Mouse (Mus musculus) embryonic facial prominence, embryonic 15.5 days (tissue): ENCODE data around the gene Rbck1. TPM values are rescaled to one million over a fixed set of nuclear protein-coding genes. Genes with fewer than 3 reads are reported as not detected.
A peak's percentile ranks its signal among the peaks of the same experiment; 100 is the strongest.

Source experiments
- ATAC-seq: fragments of 200-750 bp; cut with Nextera tagmentation; 2 replicates; pipeline ENCODE4 v1.8.0; 2017; ENCODE audit warnings: low read depth, moderate TSS enrichment; ENCODE audit not compliant: insufficient number of reproducible peaks, low FRiP score, low TSS enrichment
- H3K27ac ChIP-seq: fragments of 300-500 bp; sonication (generic); replicated peaks from 2 replicates; pipeline ENCODE4 v1.5.1; 2015; ENCODE audit warnings: mild to moderate bottlenecking, inconsistent platforms
- H3K27me3 ChIP-seq: fragments of 300-500 bp; sonication (generic); 2 replicates; pipeline ENCODE4 v1.6.1; 2015; ENCODE audit warnings: inconsistent platforms
- H3K36me3 ChIP-seq: fragments of 300-500 bp; sonication (generic); 2 replicates; pipeline ENCODE4 v1.6.1; 2015; ENCODE audit warnings: mild to moderate bottlenecking, inconsistent platforms
- H3K4me1 ChIP-seq: fragments of 300-500 bp; sonication (generic); 2 replicates; pipeline ENCODE4 v1.6.1; 2015; ENCODE audit warnings: inconsistent platforms
- H3K4me2 ChIP-seq: fragments of 300-500 bp; sonication (generic); replicated peaks from 2 replicates; pipeline ENCODE4 v1.6.1; 2015; ENCODE audit warnings: mild to moderate bottlenecking, inconsistent platforms
- H3K4me3 ChIP-seq: fragments of 300-500 bp; sonication (generic); replicated peaks from 2 replicates; pipeline ENCODE4 v1.5.1; 2015; ENCODE audit warnings: mild to moderate bottlenecking, inconsistent platforms
- H3K9ac ChIP-seq: fragments of 300-500 bp; sonication (generic); 2 replicates; pipeline ENCODE4 v1.6.1; 2015; ENCODE audit warnings: inconsistent platforms
- H3K9me3 ChIP-seq: fragments of 300-500 bp; sonication (generic); replicated peaks from 2 replicates; pipeline ENCODE4 v1.6.1; 2016; ENCODE audit warnings: inconsistent platforms
- WGBS: fragments of 180-500 bp; shearing (Covaris S2); methylation state at CpG from one replicate; pipeline ENCODE4 v1.1.7; 2015; 5-methylcytosine and 5-hydroxymethylcytosine counted together
- polyA plus RNA-seq: library from polyadenylated mRNA; unstranded; fragments of >200 nt; fragmentation: Nextera tagmentation; extraction: Ambion mirVana; gene quantifications from 2 replicates; pipeline ENCODE4 v1.2.1, GENCODE M21; 2015

Gene Rbck1
- polyA plus RNA-seq, 1 experiment from 2014 or later, result 94.1 TPM

GRCm38 (mm10) chr2:152326157-152326556 lies 6.3 kb downstream of the Rbck1 start:
- peaks cover 70% of the 10 kb centered on the region for H3K36me3 ChIP-seq
- H3K4me2 ChIP-seq, result no peak overlapping the region
- H3K9ac ChIP-seq, result no peak overlapping the region
- 87% methylated on average over 13 of the region's 13 CpGs for WGBS
- no peak for ATAC-seq
- peaks cover 13% of the 10 kb centered on the region for H3K4me1 ChIP-seq
- no peak overlapping the region for H3K27ac ChIP-seq
- H3K9me3 ChIP-seq, result no peaks in the 10 kb centered on the region
- no peaks in the 10 kb centered on the region for H3K27me3 ChIP-seq
- no peak overlapping the region for H3K4me3 ChIP-seq

DNA sequence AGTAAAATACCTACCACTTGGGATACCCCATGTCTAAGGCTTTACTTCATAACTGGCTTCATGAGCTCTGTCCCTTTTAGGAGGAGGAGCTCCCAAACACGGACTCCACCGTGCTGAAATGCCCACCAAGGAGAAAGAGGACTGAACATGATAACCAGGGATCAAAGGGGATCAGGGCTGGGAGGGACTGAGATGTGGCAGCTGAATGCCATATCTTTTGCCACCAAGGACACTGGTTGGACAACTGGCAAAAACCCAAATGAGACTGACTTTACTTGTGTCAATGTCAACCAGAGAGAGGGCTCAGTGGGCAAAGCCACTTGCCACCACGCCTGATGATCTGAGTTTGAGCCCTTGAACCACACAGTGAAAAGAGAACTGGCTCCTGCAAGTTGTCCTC lies 7.6 kb downstream of the Rbck1 start:
- H3K36me3 ChIP-seq, result peaks cover 82% of the 10 kb centered on the region
- H3K4me2 ChIP-seq, result no peak overlapping the region
- H3K9ac ChIP-seq, result no peak overlapping the region
- H3K4me1 ChIP-seq, result 0 out of 2 replicates have a peak, but pooled peaks cover 4% of the 10 kb centered on the region
- WGBS, result 88% methylated on average over 3 of the region's 3 CpGs
- ATAC-seq, result no peak
- H3K27me3 ChIP-seq, result no peaks in the 10 kb centered on the region
- no peaks in the 10 kb centered on the region for H3K9me3 ChIP-seq
- no peak overlapping the region for H3K27ac ChIP-seq
- no peak overlapping the region for H3K4me3 ChIP-seq

GRCm38 (mm10) chr2:152323971-152324370 lies 8.5 kb downstream of the Rbck1 start:
- Histone ChIP-seq H3K4me1 (0 out of 2 replicates have a peak, but pooled peaks cover 3% of the 10 kb centered on the region), H3K4me2 (no peak overlapping the region), H3K9ac (no peak overlapping the region), H3K27me3 (no peaks in the 10 kb centered on the region), H3K9me3 (no peaks in the 10 kb centered on the region), H3K27ac (no peak overlapping the region), H3K36me3 (peaks cover 82% of the 10 kb centered on the region), H3K4me3 (no peak overlapping the region)
- 94% methylated on average over 14 of the region's 14 CpGs for WGBS
- ATAC-seq, result no peak

- H3K27ac ChIP-seq, result no peak overlapping the region
- no peak overlapping the region for H3K4me3 ChIP-seq
- peaks cover 95% of the 10 kb centered on the region for H3K36me3 ChIP-seq
- no peaks in the 10 kb centered on the region for H3K9me3 ChIP-seq
- no peak for ATAC-seq
- H3K27me3 ChIP-seq, result no peaks in the 10 kb centered on the region
- H3K4me1 ChIP-seq, result no peaks in the 10 kb centered on the region
- no peak overlapping the region for H3K4me2 ChIP-seq
- WGBS, result 91% methylated on average over 6 of the region's 6 CpGs
- no peak overlapping the region for H3K9ac ChIP-seq
Observed at GRCm38 (mm10) chr2:152322198-152322597, 10.3 kb downstream of the Rbck1 start.

- H3K9ac ChIP-seq, result no peak overlapping the region
Observed at GRCm38 (mm10) chr2:152321558-152321957, 10.9 kb downstream of the Rbck1 start.

DNA sequence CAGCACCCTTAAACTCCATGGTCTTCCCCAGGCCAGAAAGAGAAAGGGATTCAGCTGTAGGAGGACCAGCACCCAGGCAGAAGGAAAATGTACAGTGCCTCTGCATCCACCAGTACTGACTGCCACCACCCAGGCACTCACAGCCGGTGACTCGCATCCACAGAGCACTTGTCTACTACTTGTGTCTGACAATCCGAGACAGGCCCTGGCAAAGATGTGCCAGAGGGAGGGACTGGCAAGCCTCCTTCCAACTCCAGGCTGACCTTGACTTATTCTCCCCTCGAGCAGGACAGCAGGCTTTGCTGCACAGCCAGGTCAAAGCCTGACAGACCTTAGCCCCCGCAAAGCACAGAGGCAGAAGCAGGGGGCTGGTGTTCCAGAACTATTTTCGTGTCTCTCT lies 15.4 kb downstream of the Rbck1 start:
- Histone ChIP-seq H3K4me1 (no peaks in the 10 kb centered on the region), H3K4me3 (no peak overlapping the region), H3K36me3 (peaks cover 94% of the 10 kb centered on the region), H3K27ac (no peak overlapping the region), H3K9ac (no peak overlapping the region), H3K27me3 (no peaks in the 10 kb centered on the region), H3K9me3 (no peaks in the 10 kb centered on the region), H3K4me2 (no peak overlapping the region)
- no peak for ATAC-seq
- 86% methylated on average over 6 of the region's 6 CpGs for WGBS

More at GRCm38 (mm10) chr2:152321558-152321957, 10.9 kb downstream of the Rbck1 start:
- 85% methylated on average over 5 of the region's 5 CpGs for WGBS
- H3K4me2 ChIP-seq, result no peak overlapping the region
- peaks cover 98% of the 10 kb centered on the region for H3K36me3 ChIP-seq
- H3K9me3 ChIP-seq, result no peaks in the 10 kb centered on the region
- no peak for ATAC-seq
- no peak overlapping the region for H3K27ac ChIP-seq
- H3K4me3 ChIP-seq, result no peak overlapping the region
- H3K4me1 ChIP-seq, result no peaks in the 10 kb centered on the region
- no peaks in the 10 kb centered on the region for H3K27me3 ChIP-seq

- no peak for ATAC-seq
- H3K4me2 ChIP-seq, result no peak overlapping the region
- H3K27ac ChIP-seq, result no peak overlapping the region
- H3K9me3 ChIP-seq, result no peaks in the 10 kb centered on the region
- H3K36me3 ChIP-seq, result peaks cover 94% of the 10 kb centered on the region
- H3K27me3 ChIP-seq, result no peaks in the 10 kb centered on the region
- 68% methylated on average over 6 of the region's 6 CpGs for WGBS
- no peaks in the 10 kb centered on the region for H3K4me1 ChIP-seq
- no peak overlapping the region for H3K9ac ChIP-seq
- no peak overlapping the region for H3K4me3 ChIP-seq
Observed at GRCm38 (mm10) chr2:152313926-152314325, 18.5 kb downstream of the Rbck1 start.

- ATAC-seq, result no peak
- Histone ChIP-seq H3K36me3 (peaks cover 94% of the 10 kb centered on the region), H3K27ac (0 out of 2 replicates have a peak overlapping the region, but pooled peaks have one; percentile 17), H3K27me3 (no peaks in the 10 kb centered on the region), H3K9ac (no peak overlapping the region), H3K9me3 (no peaks in the 10 kb centered on the region), H3K4me1 (no peaks in the 10 kb centered on the region), H3K4me2 (no peak overlapping the region), H3K4me3 (no peak overlapping the region)
- WGBS, result 70% methylated on average over 7 of the region's 7 CpGs
Observed at GRCm38 (mm10) chr2:152312996-152313395, 19.5 kb downstream of the Rbck1 start.

DNA sequence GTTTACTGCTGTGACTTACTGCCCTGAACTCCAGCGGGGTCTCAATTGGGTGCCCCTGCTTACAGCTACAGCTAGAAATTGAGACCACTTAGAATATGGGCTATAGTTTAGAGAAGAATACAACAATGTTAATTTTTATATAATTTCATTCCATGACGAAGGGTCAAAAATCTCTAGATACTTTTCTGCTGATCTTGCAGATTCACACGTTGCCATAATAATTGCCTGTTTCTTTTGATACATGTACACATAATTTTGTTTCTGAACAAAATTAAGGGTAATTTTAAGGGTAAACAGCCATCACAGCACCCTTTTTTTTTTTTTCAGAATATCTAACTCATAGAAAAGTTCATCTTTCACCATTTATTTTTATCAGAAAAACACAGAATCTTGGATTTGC lies 25.3 kb downstream of the Rbck1 start:
- Histone ChIP-seq H3K27me3 (no peaks in the 10 kb centered on the region), H3K4me3 (no peak overlapping the region), H3K4me1 (no peaks in the 10 kb centered on the region), H3K9me3 (no peaks in the 10 kb centered on the region), H3K27ac (no peak overlapping the region), H3K4me2 (no peak overlapping the region), H3K9ac (no peak overlapping the region), H3K36me3 (peaks cover 90% of the 10 kb centered on the region)
- WGBS, result 89% methylated on average over 3 of the region's 3 CpGs
- no peak for ATAC-seq

DNA sequence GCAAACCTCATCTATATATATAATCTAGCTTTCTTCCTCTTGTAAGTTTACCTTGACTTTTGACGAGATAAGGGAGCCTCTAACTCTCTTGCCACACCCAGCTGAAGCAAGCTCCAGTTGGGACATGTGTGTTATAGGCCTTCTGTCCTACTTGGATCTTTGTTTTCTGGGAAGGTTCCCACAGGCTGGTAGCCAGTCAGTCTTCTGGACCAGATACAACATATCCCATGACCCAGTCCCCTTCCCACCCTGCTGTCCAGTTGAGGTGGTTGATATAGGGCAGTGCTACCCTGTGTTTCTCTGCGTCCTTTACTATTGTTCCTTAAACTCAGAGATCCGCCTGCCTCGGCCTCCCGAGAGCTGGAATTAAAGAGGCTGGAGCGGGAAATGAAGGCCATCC lies 27.0 kb downstream of the Rbck1 start:
- no peak overlapping the region for H3K4me2 ChIP-seq
- H3K9ac ChIP-seq, result no peak overlapping the region
- no peaks in the 10 kb centered on the region for H3K9me3 ChIP-seq
- peaks cover 75% of the 10 kb centered on the region for H3K36me3 ChIP-seq
- H3K4me3 ChIP-seq, result no peak overlapping the region
- H3K27ac ChIP-seq, result no peak overlapping the region
- no peak for ATAC-seq
- H3K27me3 ChIP-seq, result no peaks in the 10 kb centered on the region
- H3K4me1 ChIP-seq, result no peaks in the 10 kb centered on the region
- WGBS, result 94% methylated on average over 6 of the region's 6 CpGs

- H3K27me3 ChIP-seq, result no peaks in the 10 kb centered on the region
- no peak overlapping the region for H3K9ac ChIP-seq
- WGBS, result 52% methylated on average over 5 of the region's 5 CpGs
- no peak overlapping the region for H3K27ac ChIP-seq
- no peak overlapping the region for H3K4me2 ChIP-seq
- H3K4me1 ChIP-seq, result no peaks in the 10 kb centered on the region
- H3K36me3 ChIP-seq, result peaks cover 58% of the 10 kb centered on the region
- no peaks in the 10 kb centered on the region for H3K9me3 ChIP-seq
- no peak for ATAC-seq
- no peak overlapping the region for H3K4me3 ChIP-seq
Observed at GRCm38 (mm10) chr2:152303781-152304180, 28.7 kb downstream of the Rbck1 start.

DNA sequence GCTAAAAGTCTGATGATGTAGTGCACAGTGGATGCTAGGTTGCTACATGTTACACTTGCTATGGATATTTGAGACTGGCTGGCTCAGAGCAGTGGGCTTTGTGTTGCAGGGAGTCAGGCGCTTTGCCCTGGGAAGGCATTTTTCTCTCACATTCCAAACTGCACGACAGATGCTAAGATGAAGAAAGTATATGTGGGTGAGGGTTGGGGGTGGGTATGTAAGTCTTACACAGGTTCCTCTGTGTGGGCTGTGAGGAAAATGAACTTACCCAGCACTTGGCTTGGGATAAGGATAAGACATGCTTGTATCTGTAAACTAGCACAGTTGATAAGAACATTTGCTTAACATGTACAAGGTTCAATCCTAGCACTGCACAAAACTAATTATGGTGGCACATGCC lies 29.6 kb downstream of the Rbck1 start:
- 61% methylated on average over 2 of the region's 2 CpGs for WGBS
- peaks cover 49% of the 10 kb centered on the region for H3K36me3 ChIP-seq

More for the DNA sequence above, 29.6 kb downstream of the Rbck1 start:
- H3K9me3 ChIP-seq, result no peaks in the 10 kb centered on the region
- no peak overlapping the region for H3K27ac ChIP-seq
- H3K9ac ChIP-seq, result no peak overlapping the region
- H3K4me3 ChIP-seq, result no peak overlapping the region
- no peaks in the 10 kb centered on the region for H3K4me1 ChIP-seq
- no peak for ATAC-seq
- no peak overlapping the region for H3K4me2 ChIP-seq
- no peaks in the 10 kb centered on the region for H3K27me3 ChIP-seq
